Mouse (Mus musculus) heart, postnatal 0 days (tissue): ENCODE measurements around the gene Kcnab3.

Experiments
- CTCF ChIP-seq: IDR thresholded peaks from 2 replicates; pipeline ENCODE4 v1.5.1; 2016; ENCODE audit warnings: antibody characterized with exemption, control low read depth, low read depth
- EP300 ChIP-seq: IDR thresholded peaks from 2 replicates; pipeline ENCODE4 v1.6.1; 2016; ENCODE audit warnings: antibody characterized with exemption, low read depth

DNA sequence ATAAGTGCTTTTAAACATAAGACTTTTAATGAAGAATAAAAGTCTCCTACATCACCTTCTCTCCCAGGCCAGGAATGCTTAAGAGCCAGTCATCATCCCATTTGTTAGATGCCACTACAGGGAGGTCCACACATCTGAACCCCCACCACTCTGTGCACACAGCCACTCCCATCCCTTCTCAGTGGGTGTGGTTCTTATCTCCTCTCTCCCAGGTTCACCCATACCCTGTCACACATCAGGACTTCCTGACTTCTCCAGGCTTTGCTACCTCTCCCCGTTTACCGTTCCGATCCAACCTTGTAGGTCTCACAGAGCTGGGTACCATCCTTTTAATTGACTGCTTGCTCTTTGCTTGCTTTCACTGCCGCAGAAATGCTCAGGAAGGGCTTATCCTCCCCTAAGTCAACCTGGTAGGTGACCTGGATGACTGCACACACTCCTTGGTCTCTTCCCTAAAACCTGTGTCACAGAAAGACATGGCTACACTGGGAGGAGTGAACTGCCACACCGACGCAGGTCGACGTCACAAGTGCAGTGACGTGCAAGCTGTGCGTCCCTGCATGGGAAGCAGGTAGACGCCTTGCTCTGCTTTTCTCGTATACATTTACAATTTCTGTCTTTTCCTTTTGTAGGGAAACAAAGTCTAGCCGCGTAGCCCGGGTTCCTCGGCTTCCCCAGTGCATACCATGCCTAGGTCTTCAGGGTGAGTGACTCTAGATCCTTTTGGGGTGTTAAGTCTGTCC is 47.3 kb downstream of the Kcnab3 start:
- TF ChIP-seq CTCF, result no peak
- TF ChIP-seq EP300, result no peak
